Mouse (Mus musculus) retina, postnatal 1 day (tissue): ENCODE data around the gene Casp7.
"Not testable (repeated sequence)": the region's sequence is repeated elsewhere in the genome, so short reads cannot be mapped to it uniquely, and the experiment has no call there.

Experiments used
- DNase-seq: peaks from one replicate; pipeline ENCODE4 v3.0.0-alpha.2; 2012

Casp7 gene

GRCm38 (mm10) chr19:56396669-56397621 lies at the start of gene Casp7:
Casp7 (plus strand) TSS chr19:56397129.
- peak; percentile 82 for DNase-seq

- peak; percentile 78 for DNase-seq
Measured at GRCm38 (mm10) chr19:56349295-56349694, 47.6 kb upstream of the Casp7 start.

DNA sequence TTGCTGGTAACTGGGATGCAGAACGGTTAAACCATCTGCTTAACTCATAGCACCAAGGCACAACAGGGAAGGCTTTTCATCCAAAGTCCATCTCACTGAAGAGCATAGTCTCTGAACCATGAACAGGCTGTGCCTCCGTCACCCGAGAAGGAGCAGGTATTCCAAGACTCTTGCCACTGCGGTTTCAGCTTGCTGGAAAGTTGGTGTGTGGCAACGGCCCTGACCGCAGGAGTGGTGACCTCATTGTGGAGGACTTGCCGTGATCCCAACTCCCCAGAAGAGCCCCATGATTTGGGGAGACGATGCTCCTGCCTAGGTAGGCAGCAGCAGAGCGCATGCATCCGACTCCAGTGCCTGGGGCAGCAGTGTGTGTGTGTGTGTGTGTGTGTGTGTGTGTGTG lies 43.2 kb upstream of the Casp7 start:
- DNase-seq = no peak

- no peak for DNase-seq
Measured at GRCm38 (mm10) chr19:56355201-56355600, 41.7 kb upstream of the Casp7 start.

DNA sequence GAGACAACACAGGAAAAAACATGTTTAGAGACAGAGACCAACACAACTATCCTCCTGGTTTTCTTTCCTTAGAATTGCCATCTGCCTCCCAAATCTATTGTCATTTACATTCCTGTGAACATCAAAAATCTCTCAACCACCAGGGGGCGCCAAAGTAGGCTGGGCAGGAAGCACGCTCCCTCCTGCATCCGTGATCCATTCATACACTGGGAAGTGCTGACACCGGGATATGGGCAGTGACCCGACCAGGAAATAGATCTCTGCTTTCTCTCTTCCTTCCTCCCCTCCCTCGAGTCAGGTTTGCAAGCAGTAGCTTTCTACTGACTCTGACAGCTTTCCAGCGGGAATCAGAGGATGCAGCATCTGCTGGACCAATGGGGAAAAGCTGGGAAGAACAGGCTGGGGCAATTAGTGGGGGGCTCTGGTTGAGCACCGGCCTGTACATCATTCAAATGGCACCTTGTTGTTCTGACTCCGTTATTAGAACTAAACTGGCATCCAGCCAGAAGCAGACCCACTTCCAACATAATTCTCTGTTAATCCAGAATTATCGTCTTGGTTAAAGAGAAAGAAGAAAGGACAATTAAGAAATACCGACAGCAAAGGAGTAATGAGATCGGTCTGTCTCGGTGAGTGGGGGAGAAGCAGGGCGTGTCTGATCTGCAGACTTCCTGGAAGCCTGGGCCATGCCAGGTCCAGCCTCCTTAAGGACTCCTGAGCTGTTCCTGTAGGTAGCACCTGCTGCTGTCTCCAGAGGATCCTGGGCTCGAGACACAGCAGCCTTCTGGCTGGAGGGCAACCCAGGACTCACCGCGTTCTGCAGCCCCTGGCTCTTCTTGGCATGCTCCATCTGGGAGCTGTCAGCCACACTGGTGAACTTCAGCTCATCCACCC lies 40.2 kb upstream of the Casp7 start:
- DNase-seq = peak; percentile 82

DNA sequence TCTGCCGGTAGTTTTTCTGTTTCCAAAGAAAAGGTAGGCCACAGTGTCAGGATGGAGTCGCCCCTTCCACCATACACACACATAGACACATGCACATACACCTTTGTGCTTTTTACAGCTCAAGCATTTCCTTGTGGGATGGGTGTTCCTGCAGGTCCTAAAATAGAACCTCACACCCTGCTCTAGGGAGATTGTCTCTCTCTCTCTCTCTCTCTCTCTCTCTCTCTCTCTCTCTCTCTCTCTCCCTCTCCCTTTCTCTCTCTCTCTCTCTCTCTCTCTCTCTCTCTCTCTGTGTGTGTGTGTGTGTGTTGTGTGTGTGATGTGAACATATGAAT lies 39.6 kb upstream of the Casp7 start:
- not testable (repeated sequence) for DNase-seq

DNA sequence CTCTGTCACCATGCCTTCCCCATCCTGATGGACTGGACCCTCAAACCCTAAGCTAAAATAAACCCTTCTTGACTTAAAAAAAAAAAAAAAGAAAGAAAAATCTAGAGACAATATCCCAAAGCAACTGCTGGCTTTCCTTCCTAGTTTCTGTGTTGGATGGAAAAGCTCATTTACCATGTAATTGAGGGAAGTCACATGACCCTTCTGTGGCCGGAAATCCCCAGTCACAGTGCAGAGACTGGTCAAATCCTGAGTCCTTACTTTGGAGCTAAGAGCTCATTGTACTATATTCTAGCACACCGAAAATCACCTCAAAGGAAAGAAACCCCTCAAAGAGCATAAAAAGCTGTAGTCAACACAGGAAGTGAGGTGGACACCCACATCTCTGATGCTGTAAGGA lies 38.0 kb upstream of the Casp7 start:
- DNase-seq = no peak

DNA sequence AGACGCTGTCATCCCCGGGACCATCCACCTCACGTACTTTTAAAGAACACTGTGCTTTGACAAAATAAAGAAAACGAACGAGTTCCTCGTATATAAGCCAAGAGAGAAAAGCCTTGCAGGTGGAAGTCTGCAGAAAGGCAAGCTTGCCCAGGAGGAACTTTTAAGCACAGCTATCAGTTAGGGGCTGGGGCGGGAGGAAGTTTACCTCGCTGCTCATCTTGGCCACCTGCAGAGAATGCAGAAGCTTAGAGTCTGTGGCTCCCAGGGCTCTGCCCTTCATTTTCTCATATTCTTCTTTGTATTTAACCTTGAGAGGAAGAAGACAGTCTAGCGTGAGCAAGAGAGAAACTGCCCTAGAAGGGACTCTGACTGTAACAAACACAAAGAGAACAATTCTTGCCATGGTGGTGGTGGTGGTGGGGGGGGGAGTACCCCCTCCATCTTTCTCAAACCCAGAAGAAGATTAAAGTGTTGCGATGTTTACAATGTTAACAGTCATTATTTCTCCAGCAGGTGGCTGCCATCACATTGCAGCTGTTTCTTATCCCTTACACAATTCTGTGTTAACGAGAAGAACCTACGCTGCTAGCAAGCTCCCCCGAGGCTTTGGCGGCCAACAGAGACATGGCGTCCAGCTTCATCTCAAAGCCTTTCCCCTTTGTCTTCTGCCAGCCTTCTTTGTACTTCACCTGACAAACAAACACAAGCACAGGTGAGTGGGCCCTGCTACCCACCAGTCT lies 33.0 kb upstream of the Casp7 start:
- DNase-seq = no peak

GRCm38 (mm10) chr19:56364563-56364962 lies 32.4 kb upstream of the Casp7 start:
- DNase-seq = no peak

DNA sequence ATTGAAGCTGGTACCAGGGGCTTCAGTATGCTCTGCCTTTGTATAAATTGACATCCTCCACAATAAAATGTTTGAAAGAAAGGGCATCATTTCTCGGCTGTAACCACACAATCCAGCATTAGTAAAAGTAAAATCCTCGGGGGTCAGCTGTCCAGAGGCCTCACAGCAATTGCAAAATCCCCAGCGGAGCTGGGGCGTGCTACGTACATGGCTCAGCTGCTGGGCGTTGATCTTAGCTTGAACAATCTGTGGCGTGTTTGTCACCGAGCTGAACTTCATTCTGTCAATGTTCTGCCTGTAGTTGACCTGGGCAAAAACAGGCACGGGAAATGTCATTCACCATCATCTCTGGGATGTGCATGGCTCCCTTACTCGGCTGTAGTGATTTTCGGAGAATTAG lies 30.8 kb upstream of the Casp7 start:
- no peak for DNase-seq

- DNase-seq = no peak
Measured at GRCm38 (mm10) chr19:56366625-56367024, 30.3 kb upstream of the Casp7 start.

DNA sequence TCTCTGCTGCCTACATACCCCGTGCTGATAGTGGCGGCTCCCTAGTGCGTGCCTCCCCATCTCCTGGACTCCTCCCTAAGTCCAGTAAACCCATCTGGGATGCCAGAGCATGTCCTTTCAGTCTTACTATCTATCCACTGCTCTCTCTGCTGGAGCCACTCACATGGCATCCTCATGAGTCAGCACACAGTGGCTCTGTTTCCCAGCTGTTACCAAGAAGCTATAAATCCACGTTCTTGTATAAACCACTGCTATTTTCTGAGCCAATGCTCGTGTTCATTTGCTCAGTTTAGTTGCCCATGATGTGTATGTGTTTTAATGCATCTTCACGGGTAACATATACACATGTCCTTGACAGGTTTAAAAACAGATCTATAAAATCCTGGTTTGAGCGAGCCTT lies 29.2 kb upstream of the Casp7 start:
- DNase-seq = no peak

- no peak for DNase-seq
Measured at GRCm38 (mm10) chr19:56368912-56369311, 28.0 kb upstream of the Casp7 start.

DNA sequence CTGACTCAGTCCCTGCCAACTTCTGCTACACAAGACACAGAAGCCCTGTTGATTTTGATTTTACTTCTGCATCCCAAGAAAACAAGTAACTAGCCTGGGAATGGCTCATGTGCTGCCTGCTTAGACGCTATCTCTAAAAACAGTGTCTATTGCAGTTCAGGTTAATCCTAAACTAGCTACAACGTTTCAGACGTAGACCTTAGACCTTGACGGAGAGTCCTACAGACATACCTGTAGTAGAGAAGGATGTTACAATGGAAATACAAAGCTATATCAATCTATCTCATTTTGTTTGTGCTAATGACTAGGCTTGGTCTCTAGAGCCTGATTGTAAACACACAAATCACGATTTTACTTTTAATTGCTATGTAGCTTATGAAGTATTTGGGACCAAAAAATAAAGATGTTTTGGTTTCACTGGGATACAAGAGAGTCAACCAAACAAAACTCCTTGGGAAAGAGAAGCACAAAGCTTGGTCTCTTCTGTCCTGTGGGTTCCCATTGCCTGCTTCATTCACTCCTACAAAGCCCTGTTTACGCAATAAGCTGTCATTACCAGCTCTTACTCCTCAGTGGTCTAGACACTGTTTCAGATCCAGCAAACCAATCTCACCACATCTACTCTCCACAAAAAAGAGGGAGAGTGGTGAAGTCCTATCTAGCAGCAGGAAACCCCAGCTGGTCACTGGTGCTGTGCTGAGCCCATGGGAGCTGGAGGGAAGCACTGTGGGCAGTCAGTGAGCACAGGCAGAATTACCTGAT lies 26.4 kb upstream of the Casp7 start:
- DNase-seq = no peak

DNA sequence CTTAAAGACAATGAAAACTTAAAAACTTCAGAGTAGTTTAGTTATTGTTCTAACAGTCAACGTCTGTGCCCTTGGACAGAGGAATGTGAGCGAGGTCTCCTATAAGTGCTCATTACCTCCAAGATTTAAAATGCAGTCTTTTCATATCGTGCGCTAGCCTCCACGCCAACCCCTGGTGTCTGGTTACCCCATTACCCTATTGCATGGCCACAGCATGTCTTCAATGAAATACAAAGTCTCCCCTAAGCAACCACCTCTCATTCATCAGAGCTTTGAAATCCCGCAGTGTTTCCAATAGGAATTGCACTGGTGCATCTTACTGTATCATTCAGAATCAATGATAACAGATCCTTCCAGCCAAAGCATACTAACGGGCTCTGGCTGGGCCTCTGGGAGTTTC lies 24.7 kb upstream of the Casp7 start:
- DNase-seq = no peak

GRCm38 (mm10) chr19:56373246-56373645 lies 23.7 kb upstream of the Casp7 start:
- peak; percentile 69 for DNase-seq

- peak; percentile 54 for DNase-seq
Measured at GRCm38 (mm10) chr19:56374011-56374410, 22.9 kb upstream of the Casp7 start.

DNA sequence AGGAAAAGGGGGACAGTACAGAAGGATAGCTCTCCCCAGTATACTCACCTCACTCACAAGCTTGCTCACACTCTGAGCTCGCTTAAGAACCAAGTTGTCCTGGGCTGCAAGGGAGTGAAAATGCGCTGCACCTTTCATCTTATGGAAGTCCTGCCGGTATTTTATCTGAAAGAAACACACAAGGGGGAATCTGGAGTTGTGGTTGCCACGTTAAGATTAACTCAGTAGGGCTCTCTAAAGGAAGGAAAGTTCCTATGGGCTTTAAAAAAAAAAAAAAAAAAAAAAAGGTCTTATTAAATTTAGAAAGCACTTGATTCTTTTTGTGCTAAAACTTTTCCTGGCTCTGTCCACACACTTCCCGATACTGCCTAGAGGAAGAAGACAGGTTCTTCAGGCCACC lies 18.9 kb upstream of the Casp7 start:
- DNase-seq = no peak

GRCm38 (mm10) chr19:56378554-56379172 lies 18.3 kb upstream of the Casp7 start:
- no peak for DNase-seq

- DNase-seq = no peak
Measured at GRCm38 (mm10) chr19:56380341-56380740, 16.6 kb upstream of the Casp7 start.

DNA sequence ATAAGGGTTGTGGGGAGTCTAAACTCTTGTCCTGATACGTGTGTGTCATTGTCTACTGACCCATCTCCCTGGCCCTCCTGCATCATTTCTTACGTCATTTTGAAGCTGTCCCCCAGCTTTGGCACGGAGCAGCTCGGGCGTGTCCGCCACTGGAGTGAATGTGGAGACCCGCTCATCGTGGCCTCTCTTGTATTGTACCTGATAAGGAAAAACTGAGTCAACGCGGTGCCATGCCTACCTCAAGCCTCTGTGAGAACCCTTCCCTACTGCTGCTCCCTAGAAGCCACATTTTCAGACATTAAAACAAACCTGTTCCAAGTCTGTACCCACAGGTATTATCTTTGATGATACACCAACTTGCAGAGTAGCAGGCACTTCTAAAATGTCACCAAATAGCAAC lies 15.5 kb upstream of the Casp7 start:
- DNase-seq = no peak

DNA sequence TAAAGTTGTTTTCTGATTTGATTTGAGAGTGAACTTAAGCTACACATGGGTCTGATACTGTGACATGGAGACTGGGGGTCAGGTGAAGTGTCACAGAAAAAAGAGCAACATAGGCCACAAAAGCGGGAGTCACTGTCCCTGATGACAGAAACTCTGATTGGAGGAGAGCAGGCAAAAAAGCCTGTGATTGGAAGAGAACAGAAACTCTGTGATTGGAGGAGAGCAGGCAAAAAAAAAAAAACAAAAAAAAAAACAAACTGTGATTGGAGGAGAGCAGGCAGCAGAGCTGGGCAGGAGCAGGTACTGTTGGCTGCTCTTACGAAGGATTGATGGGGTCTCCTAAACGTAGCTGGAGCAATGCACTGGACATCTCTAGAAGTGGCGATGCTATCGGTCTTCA lies 11.4 kb upstream of the Casp7 start:
- no peak for DNase-seq
